Mouse (Mus musculus): Measurements from ENCODE around the gene 0610012G03Rik.

DNA sequence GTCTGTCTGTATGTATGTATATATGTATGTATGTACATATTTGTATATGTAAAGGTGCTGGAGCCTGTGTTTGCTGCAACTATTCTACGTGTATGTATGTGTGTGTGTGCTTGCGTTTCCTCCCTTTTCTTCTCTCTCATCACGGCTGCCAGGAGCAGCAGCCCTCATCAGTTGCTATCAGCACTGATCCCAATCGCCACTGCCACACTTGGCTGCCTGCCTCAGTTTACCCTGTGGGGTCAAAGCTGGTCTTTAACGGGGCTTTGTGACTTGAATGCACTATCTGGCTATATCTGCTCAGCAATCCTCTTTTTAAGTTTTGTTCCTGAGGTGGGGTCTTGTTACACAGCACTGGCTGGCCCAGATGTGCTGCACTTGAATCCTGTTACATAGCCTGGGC lies 20.9 kb downstream of the 0610012G03Rik start:
- TF ChIP-seq CTCF (IDR thresholded peaks at IDR 0.05; ENCODE audit: control insufficient read depth, insufficient read depth, low read length) (no peak), POLR2A (IDR thresholded peaks at IDR 0.05; ENCODE audit: borderline replicate concordance, control insufficient read depth, low read depth, low read length) (no peak)

Data from bone marrow, adult 2 months (tissue).